Mouse (Mus musculus) heart, adult 8-10 months (tissue): Measurements from ENCODE around the gene Scfd2. TPM values are rescaled to one million over a fixed set of nuclear protein-coding genes. Genes with fewer than 3 reads are reported as not detected.
A peak's percentile ranks its signal among the peaks of the same experiment; 100 is the strongest.

Experiments used
- DNase-seq: peaks from one replicate; pipeline ENCODE4 v3.0.0; 2022; ENCODE audit warnings: low spot score
- total RNA-seq, 4 experiments: library from RNA; stranded (reverse); gene quantifications; 2 replicates each; pipeline ENCODE4 v1.2.4; 2022

Gene Scfd2
- total RNA-seq, 4 experiments from 2014 or later = 9.9 to 18.2 (median 12.5) TPM

- no peak for DNase-seq
Measured at GRCm38 (mm10) chr5:74205509-74205908, 326.1 kb downstream of the Scfd2 start.

GRCm38 (mm10) chr5:74204465-74204864 lies 327.1 kb downstream of the Scfd2 start:
- DNase-seq = no peak

DNA sequence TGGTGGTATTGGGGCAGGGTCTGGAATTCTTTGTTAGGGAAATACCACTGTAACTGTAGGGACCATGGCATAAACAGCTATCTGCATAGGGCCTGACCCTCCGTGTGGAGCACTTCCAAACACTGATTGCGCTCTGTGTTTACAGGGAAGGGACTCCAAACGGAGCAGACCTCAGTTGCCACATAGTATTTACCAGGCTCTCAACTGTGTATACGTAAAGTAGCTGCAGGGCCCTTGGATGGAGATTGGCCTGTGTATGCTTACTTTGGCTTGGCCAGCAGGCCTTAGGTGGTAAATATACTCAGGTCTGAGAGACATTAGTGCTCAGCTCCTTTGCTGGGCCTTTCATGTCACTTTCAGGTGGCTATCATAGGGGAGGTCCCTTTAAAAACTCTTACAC lies 329.0 kb downstream of the Scfd2 start:
- no peak for DNase-seq

- DNase-seq = no peak
Measured at GRCm38 (mm10) chr5:74201570-74202357, 329.8 kb downstream of the Scfd2 start.

GRCm38 (mm10) chr5:74200481-74200880 lies 331.1 kb downstream of the Scfd2 start:
- no peak for DNase-seq

DNA sequence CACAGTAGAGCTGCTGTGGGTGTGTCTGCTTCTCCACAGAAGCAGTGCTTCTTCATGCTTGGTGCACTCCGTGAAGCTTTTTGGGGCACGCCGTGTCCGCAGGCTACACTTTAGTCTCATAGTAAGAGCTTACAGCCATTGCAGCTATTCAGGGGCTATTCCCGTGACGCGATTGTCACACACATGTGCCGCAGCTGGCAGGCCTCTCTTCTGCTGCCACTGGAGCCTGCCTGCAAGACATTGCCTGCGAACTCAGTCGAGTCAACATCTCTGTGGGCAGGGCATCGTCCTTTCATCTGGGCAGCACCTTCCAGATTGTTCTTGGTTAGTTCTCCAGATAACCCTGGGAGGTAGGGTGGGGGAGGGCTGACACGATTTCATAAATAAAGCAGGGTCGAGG lies 331.8 kb downstream of the Scfd2 start:
- DNase-seq = no peak

DNA sequence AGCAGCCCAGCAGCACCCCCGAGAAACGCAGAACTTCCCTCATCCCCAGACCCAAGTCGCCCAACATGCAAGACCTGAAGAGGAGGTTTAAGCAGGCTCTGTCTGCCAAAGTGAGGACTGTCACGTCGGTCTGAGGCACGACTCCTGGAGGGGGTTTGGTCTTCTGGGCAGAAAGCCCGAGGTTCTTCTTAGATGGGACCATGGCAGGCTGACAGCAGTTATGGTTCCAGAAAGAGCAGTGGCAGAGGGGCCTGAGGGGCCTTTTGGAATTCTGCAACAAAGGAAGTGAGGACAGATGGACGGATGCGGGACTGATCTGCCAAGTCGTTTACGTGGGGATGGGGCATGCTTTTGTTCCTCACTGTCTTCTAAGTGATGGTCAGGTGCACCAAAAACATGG lies 333.1 kb downstream of the Scfd2 start:
- no peak for DNase-seq

DNA sequence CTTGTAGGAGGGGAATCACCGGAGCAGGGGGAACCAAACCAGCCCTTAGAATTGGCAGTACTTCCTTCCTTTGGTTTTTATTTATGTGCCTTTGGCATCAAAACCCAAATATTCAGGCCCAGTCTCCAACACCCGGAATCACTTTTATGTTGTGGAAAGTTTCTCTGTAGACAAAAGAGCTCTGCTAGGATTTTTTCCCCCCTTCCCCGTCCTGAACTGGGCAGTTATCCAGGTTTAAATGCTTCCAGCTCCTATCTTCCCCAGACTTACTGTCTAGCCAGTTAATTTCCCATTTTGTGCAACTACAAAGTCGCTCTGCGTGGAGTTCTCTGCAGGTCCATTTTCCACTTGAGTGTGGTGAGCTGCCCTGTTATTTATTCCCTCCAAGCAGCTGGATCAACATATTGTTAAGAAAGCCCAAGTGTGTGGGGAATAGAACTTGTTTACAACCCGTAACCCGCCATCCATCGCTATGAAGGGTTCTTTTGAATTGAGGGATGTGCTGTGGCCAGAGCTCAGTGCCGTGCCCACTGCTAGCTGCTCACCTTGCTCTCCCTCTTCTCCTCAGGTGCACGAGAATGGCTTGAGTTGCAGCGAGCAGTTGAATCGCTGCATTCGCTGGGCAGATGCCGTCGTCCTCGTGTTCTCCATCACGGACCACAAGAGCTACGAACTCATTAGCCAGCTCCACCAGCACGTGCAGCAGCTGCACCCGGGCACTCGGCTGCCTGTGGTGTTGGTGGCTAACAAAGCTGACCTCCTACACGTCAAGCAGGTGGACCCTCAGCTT lies 333.8 kb downstream of the Scfd2 start:
- DNase-seq = no peak

DNA sequence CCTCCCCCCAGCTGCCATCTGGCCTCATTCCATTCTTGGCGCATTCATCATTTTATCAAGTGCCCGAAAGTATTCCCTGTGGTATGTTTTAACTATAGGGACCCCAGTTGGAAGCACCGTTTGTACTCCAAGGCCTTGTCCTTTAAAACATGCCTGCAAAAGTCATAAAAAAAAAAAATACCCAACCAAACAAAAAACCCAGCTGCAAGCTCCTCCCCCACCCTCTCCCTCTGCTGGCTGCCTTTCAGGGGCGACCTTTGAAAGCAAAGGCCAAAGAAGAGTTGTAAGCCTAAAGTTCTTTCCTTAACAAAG lies 335.3 kb downstream of the Scfd2 start:
- DNase-seq = no peak

DNA sequence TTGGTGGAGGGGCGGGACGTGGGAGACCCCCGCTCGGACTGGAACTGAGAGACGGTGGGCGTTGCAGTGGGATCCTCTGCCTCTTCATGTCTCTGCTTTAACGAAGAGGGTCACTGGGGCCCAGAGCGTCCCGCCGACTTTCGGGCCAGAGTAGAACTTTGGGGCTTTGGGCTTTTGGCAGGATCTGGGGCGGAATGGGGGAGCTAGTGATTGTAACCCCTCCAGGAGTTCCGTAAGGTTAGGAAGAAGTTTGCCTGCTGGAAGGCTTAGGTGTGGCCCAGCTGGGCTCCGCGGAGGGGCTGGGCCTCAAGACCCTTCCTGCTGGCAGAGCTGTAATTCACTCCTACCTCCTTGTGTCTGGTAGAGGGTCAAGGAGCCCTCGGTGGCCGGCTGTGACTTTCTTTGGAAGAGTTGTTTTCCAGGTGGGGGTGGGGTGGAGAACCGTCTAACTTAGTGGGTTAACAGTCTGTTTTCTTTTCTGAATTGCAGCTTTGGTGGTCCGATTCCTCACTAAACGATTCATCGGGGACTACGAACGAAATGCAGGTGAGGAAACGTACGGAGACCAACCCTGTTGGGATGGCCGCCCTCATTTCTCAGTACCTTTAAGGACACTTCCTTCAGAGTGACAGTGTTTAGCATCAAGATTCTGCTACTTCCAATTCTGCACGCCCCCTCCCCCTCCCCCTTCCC lies 335.8 kb downstream of the Scfd2 start:
- DNase-seq = no peak

GRCm38 (mm10) chr5:74194841-74195613 lies 336.5 kb downstream of the Scfd2 start, which contains the start of gene Rasl11b:
Gene Rasl11b (plus strand): TSS chr5:74195286.
- peak; percentile 91 for DNase-seq

DNA sequence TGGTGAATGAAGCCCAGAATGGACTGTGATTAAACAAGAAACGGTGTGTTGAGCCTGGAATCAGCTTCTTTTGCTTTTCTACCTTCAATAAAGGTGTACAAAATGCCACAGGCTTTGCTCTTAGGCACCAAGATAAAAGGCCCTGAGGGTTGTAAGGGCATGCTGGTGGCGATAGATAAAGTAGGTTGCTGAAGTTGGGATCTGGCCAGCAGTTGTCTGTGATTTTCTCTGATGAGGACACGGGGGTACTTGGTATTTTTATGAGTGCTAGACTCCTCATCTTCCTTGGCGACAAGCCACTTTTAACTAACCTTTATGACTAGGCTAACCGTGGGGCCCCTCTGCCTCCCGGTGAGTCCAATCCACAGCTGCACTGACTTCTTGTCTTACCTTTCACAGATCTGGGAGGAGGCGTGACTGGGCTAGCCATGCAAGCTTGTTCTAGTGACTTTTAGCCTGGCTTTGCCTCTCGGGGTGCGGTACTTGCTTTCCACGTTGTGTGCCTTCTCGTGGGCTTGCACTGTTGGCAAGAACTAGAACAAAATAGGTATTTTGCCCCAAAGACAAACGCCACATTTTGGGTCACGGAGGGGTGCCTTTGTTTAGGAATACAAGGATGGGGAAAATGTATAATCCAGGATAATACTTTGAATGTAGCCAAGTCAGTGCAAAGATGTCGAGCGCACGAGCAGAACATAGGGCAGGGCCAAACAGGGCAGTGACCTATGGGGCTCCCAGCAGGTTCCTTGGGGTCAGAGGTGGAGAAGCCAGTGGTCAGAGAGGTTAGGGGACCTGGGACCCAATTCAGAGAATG lies 337.3 kb downstream of the Scfd2 start:
- no peak for DNase-seq

GRCm38 (mm10) chr5:74193626-74194025 lies 337.9 kb downstream of the Scfd2 start:
- DNase-seq = no peak

- DNase-seq = no peak
Measured at GRCm38 (mm10) chr5:74193008-74193407, 338.6 kb downstream of the Scfd2 start.

DNA sequence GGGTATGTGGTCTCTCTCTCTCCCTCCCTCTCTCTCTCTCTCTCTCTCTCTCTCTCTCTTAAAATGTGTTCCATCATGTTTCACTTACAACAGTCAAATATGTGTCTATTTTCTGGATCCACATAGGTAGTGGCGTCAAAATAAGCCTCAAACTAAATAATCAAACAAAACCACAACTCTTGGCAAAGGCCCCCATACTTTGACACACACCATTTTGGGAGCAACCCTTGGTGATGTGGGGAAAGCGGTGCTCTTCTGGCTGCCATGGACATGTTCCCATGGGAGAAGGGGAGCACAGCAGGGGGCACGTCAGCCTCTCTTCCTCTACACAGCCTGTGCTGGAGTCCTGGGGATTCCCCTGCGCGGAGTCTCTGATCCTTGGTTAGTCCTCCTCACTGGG lies 340.6 kb downstream of the Scfd2 start:
- no peak for DNase-seq

DNA sequence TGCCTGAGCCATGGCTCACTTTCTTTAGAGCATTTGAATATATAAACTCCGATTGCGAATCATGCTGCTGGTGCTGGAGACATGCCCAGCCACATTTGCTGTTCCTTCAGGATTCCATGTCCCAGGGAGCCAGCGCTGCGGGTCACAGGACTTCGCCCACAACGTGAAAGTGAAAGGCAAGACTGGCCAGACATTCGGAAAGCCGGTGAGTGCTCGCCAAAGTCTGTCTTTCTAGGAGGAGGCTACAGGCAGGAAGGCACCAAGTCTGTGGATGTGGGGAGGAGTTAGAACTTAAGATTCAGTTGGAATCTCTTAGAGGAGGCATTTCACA lies 341.4 kb downstream of the Scfd2 start:
- no peak for DNase-seq

DNA sequence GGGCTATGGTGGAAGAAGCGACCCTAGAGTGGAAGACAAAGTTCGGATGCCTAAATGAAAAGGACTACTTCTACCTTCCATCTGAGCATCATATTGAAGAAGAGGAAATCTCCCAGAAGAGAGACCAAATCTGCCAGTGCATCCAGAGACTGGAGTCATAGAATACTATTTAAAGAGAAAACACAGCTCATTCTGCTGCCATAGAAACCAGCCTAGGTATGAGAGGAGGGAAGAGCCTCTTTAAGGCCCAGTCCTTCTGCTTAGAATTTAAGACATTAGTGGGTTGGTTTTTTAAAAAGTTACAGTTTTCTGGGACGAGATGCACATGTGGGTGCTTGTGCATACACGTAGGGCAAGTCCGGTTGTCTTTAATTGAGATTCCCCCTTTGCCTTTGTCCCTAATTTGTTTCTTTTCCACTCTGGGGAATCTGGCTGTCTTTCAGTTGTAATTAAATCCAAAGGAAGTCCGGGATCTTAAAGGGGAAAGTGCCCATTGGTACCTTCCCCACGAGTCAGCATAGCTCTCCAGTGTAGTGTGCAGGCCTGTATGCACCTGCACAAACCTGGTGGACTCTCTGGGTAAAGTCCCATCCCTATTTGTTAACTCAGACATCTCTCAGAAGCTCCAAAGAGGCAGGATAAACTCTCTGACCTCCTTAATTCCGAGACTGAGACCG lies 341.9 kb downstream of the Scfd2 start:
- DNase-seq = no peak

DNA sequence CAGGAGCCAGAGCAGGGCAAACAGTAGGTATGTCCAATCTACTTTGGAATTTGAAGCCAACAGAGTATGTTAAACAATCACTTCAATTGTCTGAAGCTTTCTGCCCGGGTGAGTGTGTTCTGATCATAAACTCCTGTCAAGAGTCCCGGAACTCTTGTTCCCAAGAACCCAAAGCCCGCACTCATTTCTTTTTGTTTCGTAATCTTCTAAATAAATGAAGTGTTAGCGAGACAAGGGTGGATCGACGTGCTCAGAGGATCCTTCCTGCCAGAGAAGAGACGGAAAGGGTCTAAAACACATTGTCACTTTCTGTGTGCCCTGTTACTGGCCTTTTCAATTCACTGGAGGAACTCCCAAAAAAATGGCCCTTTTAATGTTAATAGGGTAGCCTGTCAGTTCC lies 342.7 kb downstream of the Scfd2 start:
- DNase-seq = no peak

GRCm38 (mm10) chr5:74188076-74188475 lies 343.5 kb downstream of the Scfd2 start:
- no peak for DNase-seq

DNA sequence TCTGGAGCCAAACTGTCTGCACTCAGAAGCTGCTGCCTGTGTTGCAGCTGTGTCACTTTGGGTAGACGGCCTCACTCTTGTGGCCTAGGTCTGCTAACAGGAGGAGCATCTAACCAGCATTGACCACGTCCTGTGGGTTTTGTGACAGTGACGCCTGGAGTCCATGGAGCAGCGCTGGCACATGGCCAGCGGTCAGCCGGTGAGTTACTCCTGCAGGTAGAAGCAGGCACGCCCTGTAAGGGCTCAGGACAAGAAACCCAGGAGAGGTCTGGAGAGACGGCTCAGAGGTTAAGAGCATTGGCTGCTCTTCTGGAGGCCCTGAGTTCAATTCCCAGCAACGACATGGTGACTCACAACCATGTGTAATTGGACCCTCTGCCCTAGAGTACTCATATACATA lies 347.0 kb downstream of the Scfd2 start:
- DNase-seq = no peak

DNA sequence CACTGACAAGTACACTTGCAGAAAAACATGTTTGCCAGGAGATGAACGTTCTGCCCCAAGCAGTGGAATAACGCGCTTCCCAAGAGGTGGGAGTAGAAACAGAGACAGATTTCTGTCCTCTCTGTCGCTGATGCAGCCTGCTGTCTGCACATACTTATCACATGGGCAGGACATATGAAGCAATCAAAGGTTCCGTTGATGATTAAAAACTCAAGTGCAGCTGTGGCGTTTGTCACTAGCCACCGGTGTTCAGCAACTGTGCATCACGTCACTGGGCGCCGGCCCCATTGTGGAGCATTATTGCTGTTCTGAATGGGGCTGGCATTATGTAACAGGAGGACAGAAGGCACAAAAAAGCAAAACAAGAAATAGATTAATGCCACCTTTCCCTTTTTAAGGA lies 348.4 kb downstream of the Scfd2 start:
- no peak for DNase-seq
